Mouse (Mus musculus) adrenal gland, postnatal 0 days (tissue): ENCODE data around the gene Kif20b. TPM values are rescaled to one million over a fixed set of nuclear protein-coding genes. Genes with fewer than 3 reads are reported as not detected.

Experiments used
- microRNA-seq: library from miRNA; unstranded; fragments of <30 nt; microRNA quantifications from one replicate; pipeline ENCODE4, GENCODE M21; 2016; ENCODE audit warnings: borderline replicate concordance; ENCODE audit not compliant: insufficient number of aligned reads
- polyA plus RNA-seq: library from polyadenylated mRNA; unstranded; fragments of >200 nt; fragmentation: Nextera tagmentation; extraction: Ambion mirVana; gene quantifications from 2 replicates; pipeline ENCODE4 v1.2.1, GENCODE M21; 2015

The Kif20b gene
- polyA plus RNA-seq: 16.5 and 18.2 TPM in 2 replicates

GRCm38 (mm10) chr19:34921652-34922602 is at the start of gene Kif20b:
Kif20b (plus strand) TSS chr19:34922361.

GRCm38 (mm10) chr19:34878603-34879541 is 43.3 kb upstream of the Kif20b start, which contains the start of gene Pank1:
Pank1 (minus strand) TSS chr19:34879455.

Small RNA genes within 50 kb of the gene (microRNA-seq; reads per million reads assigned to microRNA genes)
- not detected for gene Mir1950

Other genes with a start within 250 kb of the Kif20b start
- gene Slc16a12, start 175.1 kb upstream of the Kif20b start, polyA plus RNA-seq: 0.66 and 1.1 TPM in 2 replicates
- 5.5 and 8.2 TPM in 2 replicates for gene Pank1, start 42.9 kb upstream of the Kif20b start, polyA plus RNA-seq